ENCODE assay signal across 9 mouse cellular contexts in the genomic region with DNA sequence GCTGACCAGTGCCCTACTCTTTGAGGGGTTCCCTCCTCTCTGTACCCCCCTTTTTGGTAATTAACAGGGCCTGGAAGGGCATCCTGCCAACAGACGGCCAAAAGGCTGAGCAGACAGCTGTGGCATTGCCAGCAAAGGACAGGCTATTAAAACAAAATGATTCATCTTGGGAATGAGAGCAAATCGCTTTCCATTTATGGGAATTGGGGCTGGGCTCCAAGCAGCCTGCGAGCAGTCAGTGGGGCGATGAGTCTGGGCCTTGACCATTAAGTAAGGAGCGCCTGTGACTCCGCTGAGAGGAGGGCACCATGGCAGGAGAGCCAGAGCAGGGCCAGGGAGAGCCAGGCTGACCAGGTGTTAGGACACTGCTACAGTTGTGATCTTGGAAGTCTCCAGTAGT. TPM values are rescaled to one million over a fixed set of nuclear protein-coding genes. Genes with fewer than 3 reads are reported as not detected.
DNase-seq lines count a peak whose midpoint lies in the region; ATAC-seq and TF ChIP-seq lines count a peak whose summit lies in the region.
"Had no signal": no experiment of that assay in that cellular context is flagged by ENCODE, and none has a peak within 500 bp of the region (broad histone marks: within the 10 kb centered on the region; RNA-seq: fewer than 3 reads in every experiment).

No protein-coding gene starts in this region.

- H3K4me2 ChIP-seq in forebrain, embryonic 14.5 days (ENCODE audit: low read length), result no peak overlapping the region
- H3K4me2 ChIP-seq in forebrain, embryonic 16.5 days (ENCODE audit: low read length), result no peak overlapping the region
- H3K4me2 ChIP-seq: midbrain, embryonic 12.5 days had no signal

- intact Hi-C loops in heart, postnatal 10 days (cut with DNase I), result no loop called here

- in situ Hi-C loops in Patski (cut with MboI; ENCODE audit: low pct_unique_long_range_greater_than_20kb), result no loop called here

- no peak overlapping the region for H3K9ac ChIP-seq in forebrain, embryonic 14.5 days (ENCODE audit: low read length)
- no peak overlapping the region for H3K9ac ChIP-seq in forebrain, embryonic 16.5 days (replicated peaks; ENCODE audit: low read depth, low read length)
- H3K9ac ChIP-seq: midbrain, embryonic 12.5 days had no signal

- ATAC-seq in forebrain, embryonic 14.5 days, result no peak
- no peak for ATAC-seq in forebrain, embryonic 16.5 days
- peak; percentile 86 for ATAC-seq in Patski

- peak; percentile 38 for DNase-seq in forebrain, embryonic 14.5 days (ENCODE audit: low spot score)
- DNase-seq in Patski (ENCODE audit: low read depth, low spot score), result peak; percentile 92
- peak; percentile 44 to 47 for DNase-seq in heart, postnatal 10 days
- peak; percentile 61 for DNase-seq in lung, postnatal 14 days
- no peak for DNase-seq in T-cell, adult 2 months (ENCODE audit: low spot score)
- no peak for DNase-seq in embryo, embryonic 10.5 days (ENCODE audit: low spot score)
- DNase-seq in layer of hippocampus, postnatal 36 days, result no peak

- H3K36me3 ChIP-seq in forebrain, embryonic 14.5 days (ENCODE audit: control insufficient read depth, insufficient read depth, low read length), result no peaks in the 10 kb centered on the region
- no peaks in the 10 kb centered on the region for H3K36me3 ChIP-seq in forebrain, embryonic 16.5 days (ENCODE audit: control insufficient read depth, insufficient read depth)
- H3K36me3 ChIP-seq: midbrain, embryonic 12.5 days had no signal

- no peaks in the 10 kb centered on the region for H3K27me3 ChIP-seq in forebrain, embryonic 14.5 days (replicated peaks; ENCODE audit: control insufficient read depth, insufficient read depth, low read length)
- H3K27me3 ChIP-seq in forebrain, embryonic 16.5 days (replicated peaks; ENCODE audit: control insufficient read depth, insufficient read depth, low read length), result no peaks in the 10 kb centered on the region
- H3K27me3 ChIP-seq in Patski, result no peaks in the 10 kb centered on the region

- WGBS in forebrain, embryonic 14.5 days, result 65% methylated on average over 6 of the region's 6 CpGs
- 52% methylated on average over 6 of the region's 6 CpGs for WGBS in forebrain, embryonic 16.5 days

- H3K4me3 ChIP-seq in forebrain, embryonic 14.5 days (ENCODE audit: low read depth, low read length), result no peak overlapping the region
- no peak overlapping the region for H3K4me3 ChIP-seq in forebrain, embryonic 16.5 days (replicated peaks; ENCODE audit: low read length)
- H3K4me3 ChIP-seq: midbrain, embryonic 12.5 days had no signal

- H3K9me3 ChIP-seq in forebrain, embryonic 14.5 days (replicated peaks; ENCODE audit: control insufficient read depth, low read length), result no peaks in the 10 kb centered on the region
- no peaks in the 10 kb centered on the region for H3K9me3 ChIP-seq in forebrain, embryonic 16.5 days (ENCODE audit: control insufficient read depth, low read length)
- H3K9me3 ChIP-seq: midbrain, embryonic 12.5 days had no signal

- CTCF ChIA-PET in Patski (lab: Charles Lee), result interaction anchor here (1.1 to 1.2 kb wide), 2 partner anchors 23 to 32 kb away, joined by 3 read pairs; no protein-coding TSS in a partner anchor

- H3K4me1 ChIP-seq in forebrain, embryonic 14.5 days (ENCODE audit: control insufficient read depth, insufficient read depth, low read length), result no peaks in the 10 kb centered on the region
- no peaks in the 10 kb centered on the region; the same call in 1 of the 2 replicates for H3K4me1 ChIP-seq in forebrain, embryonic 16.5 days (replicated peaks; ENCODE audit: control insufficient read depth, insufficient read depth, low read length)
- H3K4me1 ChIP-seq: midbrain, embryonic 12.5 days had no signal

- POLR2A ChIA-PET in Patski (lab: Charles Lee), result interaction anchor here (0.6 to 1.3 kb wide), 4 partner anchors 9 to 217 kb away, joined by 3 to 4 read pairs (median 3); no protein-coding TSS in a partner anchor

- no peak for TF ChIP-seq CTCF in Patski (IDR thresholded peaks at IDR 0.05)

- H3K27ac ChIP-seq in forebrain, embryonic 14.5 days (ENCODE audit: low read depth, low read length), result no peak overlapping the region
- no peak overlapping the region for H3K27ac ChIP-seq in forebrain, embryonic 16.5 days (ENCODE audit: low read length)
- H3K27ac ChIP-seq: midbrain, embryonic 12.5 days had no signal

RNA-seq across cellular contexts. Expression of a gene that starts 33.5 kb away (rescaled TPM):
- 10.2 and 14.1 TPM in 2 replicates for polyA plus RNA-seq in forebrain, embryonic 14.5 days (2014; fragmentation: Nextera tagmentation; extraction: Ambion mirVana)
- 9.3 and 11.1 TPM in 2 replicates for polyA plus RNA-seq in forebrain, embryonic 16.5 days (2015; fragmentation: Nextera tagmentation; extraction: Ambion mirVana)
- 5.1 TPM for polyA plus RNA-seq in Patski (2021)
- total RNA-seq in heart, postnatal 10 days (2021), result 10 to 100 TPM; 34.4 to 38.8 TPM
- 10 to 100 TPM; 67.8 to 72.1 TPM for total RNA-seq in layer of hippocampus, postnatal 36 days (2021)

Comparison
In these comparisons a context has a peak if more than half of its experiments do, and no peak if none do; other contexts are left out.
1. DNase-seq: peak in forebrain, embryonic 14.5 days (single experiment), Patski (single experiment), heart, postnatal 10 days (2 of 2) and lung, postnatal 14 days (single experiment); none in T-cell, adult 2 months (single experiment), embryo, embryonic 10.5 days (single experiment) and layer of hippocampus, postnatal 36 days (0 of 2).